Comparison of ENCODE assay signal across 26 mouse cellular contexts in genomic region chr13:94193227-94193626, GRCm38 (mm10).
DNase-seq lines count a peak whose midpoint lies in the region; ATAC-seq and TF ChIP-seq lines count a peak whose summit lies in the region.
"Had no signal": no experiment of that assay in that cellular context is flagged by ENCODE, and none has a peak within 500 bp of the region (broad histone marks: within the 10 kb centered on the region; RNA-seq: fewer than 3 reads in every experiment).

No protein-coding gene starts in this region.

- no peak overlapping the region for H3K27ac ChIP-seq in heart, embryonic 16.5 days (ENCODE audit: low read length)
- H3K27ac ChIP-seq in heart, embryonic 11.5 days (ENCODE audit: low read depth, low read length), result no peak overlapping the region
- H3K27ac ChIP-seq in intestine, embryonic 14.5 days (ENCODE audit: low read depth), result no peak overlapping the region
- peak overlapping the region; percentile 50; the same call in 1 of the 2 replicates for H3K27ac ChIP-seq in intestine, postnatal 0 days (ENCODE audit: low read depth, low read length)
- H3K27ac ChIP-seq in small intestine, adult 2 months (ENCODE audit: insufficient read depth, low read depth, low read length), result peak overlapping the region; percentile 81
- no peak overlapping the region for H3K27ac ChIP-seq in hindbrain, embryonic 12.5 days
- H3K27ac ChIP-seq: embryonic facial prominence, embryonic 12.5 days; embryonic facial prominence, embryonic 15.5 days; forebrain, embryonic 12.5 days; forebrain, embryonic 15.5 days; heart, adult 2 months; heart, embryonic 10.5 days; hindbrain, embryonic 10.5 days; hindbrain, embryonic 14.5 days; hindbrain, postnatal 0 days had no signal

- 88% methylated on average over 4 of the region's 4 CpGs for WGBS in heart, embryonic 16.5 days
- WGBS in heart, embryonic 11.5 days (ENCODE audit: insufficient replicate concordance), result 90% methylated on average over 4 of the region's 4 CpGs
- 77% methylated on average over 4 of the region's 4 CpGs for WGBS in intestine, embryonic 14.5 days
- WGBS in intestine, postnatal 0 days, result 58% methylated on average over 4 of the region's 4 CpGs
- WGBS in small intestine, adult 2 months, result 45% methylated on average over 4 of the region's 4 CpGs
- WGBS in hindbrain, embryonic 12.5 days, result 93% methylated on average over 4 of the region's 4 CpGs

- peaks cover 2% of the 10 kb centered on the region for H3K4me1 ChIP-seq in heart, embryonic 16.5 days (ENCODE audit: control insufficient read depth, insufficient read depth, low read length)
- H3K4me1 ChIP-seq in heart, embryonic 11.5 days (ENCODE audit: control insufficient read depth, insufficient read depth, low read length), result peaks cover 5% of the 10 kb centered on the region; the same call in 1 of the 2 replicates
- no peaks in the 10 kb centered on the region; the same call in 1 of the 2 replicates for H3K4me1 ChIP-seq in intestine, embryonic 14.5 days (replicated peaks; ENCODE audit: control insufficient read depth, insufficient read depth, low read length)
- H3K4me1 ChIP-seq in intestine, postnatal 0 days (replicated peaks; ENCODE audit: control insufficient read depth, insufficient read depth, low read length), result peaks cover 18% of the 10 kb centered on the region
- H3K4me1 ChIP-seq in small intestine, adult 2 months (ENCODE audit: control insufficient read depth, insufficient read depth, insufficient read length, low read length), result peaks cover 33% of the 10 kb centered on the region
- peaks cover 4% of the 10 kb centered on the region; the same call in 1 of the 2 replicates for H3K4me1 ChIP-seq in hindbrain, embryonic 12.5 days
- H3K4me1 ChIP-seq: embryonic facial prominence, embryonic 12.5 days had no signal

- intact Hi-C loops in left cerebral cortex, postnatal 14 days (cut with DNase I), result no loop called here

- no peaks in the 10 kb centered on the region for H3K27me3 ChIP-seq in heart, embryonic 16.5 days (ENCODE audit: control insufficient read depth, insufficient read depth, low read length)
- no peaks in the 10 kb centered on the region for H3K27me3 ChIP-seq in heart, embryonic 11.5 days (ENCODE audit: control insufficient read depth, insufficient read depth, low read length)
- no peaks in the 10 kb centered on the region for H3K27me3 ChIP-seq in intestine, embryonic 14.5 days (replicated peaks; ENCODE audit: control insufficient read depth, insufficient read depth, low read length)
- no peaks in the 10 kb centered on the region for H3K27me3 ChIP-seq in intestine, postnatal 0 days (replicated peaks; ENCODE audit: control insufficient read depth, insufficient read depth, low read length)
- H3K27me3 ChIP-seq in small intestine, adult 2 months (ENCODE audit: control insufficient read depth, insufficient read depth, low read length), result no peaks in the 10 kb centered on the region
- H3K27me3 ChIP-seq in hindbrain, embryonic 12.5 days, result no peaks in the 10 kb centered on the region
- H3K27me3 ChIP-seq: embryonic facial prominence, embryonic 12.5 days; embryonic facial prominence, embryonic 15.5 days; forebrain, embryonic 12.5 days; forebrain, embryonic 15.5 days had no signal

- ATAC-seq in heart, embryonic 16.5 days (replicated peaks; ENCODE audit: extremely low read depth, insufficient read depth, low FRiP score), result 0 out of 2 replicates have a peak, but pooled peaks have one; percentile 18
- ATAC-seq in heart, embryonic 11.5 days (replicated peaks; ENCODE audit: insufficient number of reproducible peaks, low FRiP score, low TSS enrichment), result no peak
- ATAC-seq in intestine, embryonic 14.5 days (replicated peaks; ENCODE audit: low FRiP score, low TSS enrichment, low read depth), result peak; percentile 61; the same call in 1 of the 2 replicates
- ATAC-seq in intestine, postnatal 0 days, result peak; percentile 84
- no peak for ATAC-seq in hindbrain, embryonic 12.5 days (ENCODE audit: low FRiP score)
- ATAC-seq: activated CD4-positive, CD25-positive, alpha-beta regulatory T cell, adult 4 months; forebrain, embryonic 15.5 days; hindbrain, postnatal 0 days had no signal

- H3K36me3 ChIP-seq in heart, embryonic 16.5 days (ENCODE audit: control insufficient read depth, insufficient read depth), result peaks cover 3% of the 10 kb centered on the region; the same call in 1 of the 2 replicates
- H3K36me3 ChIP-seq in heart, embryonic 11.5 days (ENCODE audit: control insufficient read depth, insufficient read depth, low read length), result 0 out of 2 replicates have a peak, but pooled peaks cover 3% of the 10 kb centered on the region
- H3K36me3 ChIP-seq in intestine, embryonic 14.5 days (ENCODE audit: control insufficient read depth, insufficient read depth, low read length), result peaks cover 10% of the 10 kb centered on the region
- H3K36me3 ChIP-seq in intestine, postnatal 0 days (ENCODE audit: control insufficient read depth, insufficient read depth), result no peaks in the 10 kb centered on the region
- 0 out of 2 replicates have a peak, but pooled peaks cover 1% of the 10 kb centered on the region for H3K36me3 ChIP-seq in small intestine, adult 2 months (ENCODE audit: control insufficient read depth, insufficient read depth, low read length)
- 0 out of 2 replicates have a peak, but pooled peaks cover 11% of the 10 kb centered on the region for H3K36me3 ChIP-seq in hindbrain, embryonic 12.5 days
- H3K36me3 ChIP-seq: forebrain, embryonic 15.5 days had no signal

- H3K4me3 ChIP-seq in heart, embryonic 16.5 days (ENCODE audit: low read length), result no peak overlapping the region
- H3K4me3 ChIP-seq in heart, embryonic 11.5 days (ENCODE audit: low read depth, low read length), result no peak overlapping the region
- no peak overlapping the region for H3K4me3 ChIP-seq in intestine, embryonic 14.5 days (ENCODE audit: low read depth, low read length)
- H3K4me3 ChIP-seq in intestine, postnatal 0 days (ENCODE audit: low read depth, low read length), result no peak overlapping the region
- H3K4me3 ChIP-seq in small intestine, adult 2 months (ENCODE audit: low read depth, low read length), result no peak overlapping the region
- H3K4me3 ChIP-seq in hindbrain, embryonic 12.5 days, result no peak overlapping the region
- H3K4me3 ChIP-seq: embryonic facial prominence, embryonic 12.5 days; embryonic facial prominence, embryonic 15.5 days; erythroblast, embryonic 14.5 days; forebrain, embryonic 12.5 days; forebrain, embryonic 15.5 days; heart, adult 2 months; heart, embryonic 10.5 days; hindbrain, embryonic 10.5 days had no signal

- H3K4me2 ChIP-seq in heart, embryonic 16.5 days (ENCODE audit: low read depth, low read length), result no peak overlapping the region
- no peak overlapping the region for H3K4me2 ChIP-seq in heart, embryonic 11.5 days
- H3K4me2 ChIP-seq in intestine, embryonic 14.5 days (ENCODE audit: low read length), result no peak overlapping the region
- H3K4me2 ChIP-seq in intestine, postnatal 0 days (replicated peaks; ENCODE audit: low read depth), result no peak overlapping the region
- no peak overlapping the region for H3K4me2 ChIP-seq in hindbrain, embryonic 12.5 days (replicated peaks)
- H3K4me2 ChIP-seq: embryonic facial prominence, embryonic 12.5 days; embryonic facial prominence, embryonic 15.5 days; forebrain, embryonic 12.5 days; forebrain, embryonic 15.5 days; hindbrain, embryonic 14.5 days had no signal

- no peak for DNase-seq in intestine, embryonic 14.5 days (ENCODE audit: low spot score)
- no peak for DNase-seq in left cerebral cortex, postnatal 14 days (ENCODE audit: low spot score in 2 of 2)
- DNase-seq in urinary bladder, postnatal 4 days (ENCODE audit: low spot score in 2 of 2), result no peak
- DNase-seq: adrenal gland, adult 8-10 months; adrenal gland, postnatal 25 days; cerebellum, adult 18-20 months; cerebellum, adult 9-10 months; cerebellum, postnatal 14 days; heart, adult 2 months; heart, postnatal 10 days; heart, postnatal 36 days had no signal

- H3K9me3 ChIP-seq in heart, embryonic 16.5 days (replicated peaks; ENCODE audit: control insufficient read depth, low read length), result no peaks in the 10 kb centered on the region
- no peaks in the 10 kb centered on the region for H3K9me3 ChIP-seq in heart, embryonic 11.5 days (replicated peaks; ENCODE audit: control insufficient read depth, low read length)
- H3K9me3 ChIP-seq in intestine, embryonic 14.5 days (ENCODE audit: control insufficient read depth, low read length), result no peaks in the 10 kb centered on the region
- H3K9me3 ChIP-seq in intestine, postnatal 0 days (ENCODE audit: control insufficient read depth), result no peaks in the 10 kb centered on the region
- H3K9me3 ChIP-seq in hindbrain, embryonic 12.5 days (replicated peaks), result no peaks in the 10 kb centered on the region
- H3K9me3 ChIP-seq: embryonic facial prominence, embryonic 12.5 days; embryonic facial prominence, embryonic 15.5 days; forebrain, embryonic 12.5 days; forebrain, embryonic 15.5 days; heart, embryonic 10.5 days; hindbrain, embryonic 10.5 days had no signal

- H3K9ac ChIP-seq in heart, embryonic 16.5 days (ENCODE audit: low read length), result no peak overlapping the region
- H3K9ac ChIP-seq in heart, embryonic 11.5 days (ENCODE audit: low read depth, low read length), result no peak overlapping the region
- H3K9ac ChIP-seq in intestine, embryonic 14.5 days (ENCODE audit: low read length), result no peak overlapping the region
- H3K9ac ChIP-seq in intestine, postnatal 0 days (ENCODE audit: low read depth, low read length), result no peak overlapping the region
- no peak overlapping the region for H3K9ac ChIP-seq in hindbrain, embryonic 12.5 days
- H3K9ac ChIP-seq: embryonic facial prominence, embryonic 12.5 days; embryonic facial prominence, embryonic 15.5 days; forebrain, embryonic 12.5 days; forebrain, embryonic 15.5 days; hindbrain, embryonic 14.5 days had no signal

- TF ChIP-seq POLR2A in small intestine, adult 2 months (IDR thresholded peaks at IDR 0.05; ENCODE audit: low read depth, low read length), result no peak

- no peak for TF ChIP-seq CTCF in intestine, postnatal 0 days (IDR thresholded peaks at IDR 0.05; ENCODE audit: low read depth)
- TF ChIP-seq CTCF in small intestine, adult 2 months (IDR thresholded peaks at IDR 0.05; ENCODE audit: extremely low read depth, insufficient read length, insufficient replicate concordance, low read depth, low read length), result no peak

Comparison
In these comparisons a context has a peak if more than half of its experiments do, and no peak if none do; other contexts are left out.
1. ATAC-seq: peak in heart, embryonic 16.5 days (single experiment), intestine, embryonic 14.5 days (single experiment) and intestine, postnatal 0 days (single experiment); none in heart, embryonic 11.5 days (single experiment) and hindbrain, embryonic 12.5 days (single experiment).
2. H3K27ac ChIP-seq: peak in intestine, postnatal 0 days (single experiment) and small intestine, adult 2 months (single experiment); none in heart, embryonic 16.5 days (single experiment), heart, embryonic 11.5 days (single experiment), intestine, embryonic 14.5 days (single experiment) and hindbrain, embryonic 12.5 days (single experiment).